Mouse (Mus musculus) frontal cortex, postnatal 36 days (tissue): Measurements from ENCODE around the gene Igf2bp1.

Source experiments
- DNase-seq, 2 experiments: peaks; one replicate each; pipeline ENCODE4 v3.0.0; 2022; ENCODE audit warnings: low spot score in 2 of 2

Gene Igf2bp1

GRCm38 (mm10) chr11:96007516-96008235 is 1.9 kb upstream of the Igf2bp1 start:
- no peak for DNase-seq

- DNase-seq: no peak
Observed at GRCm38 (mm10) chr11:96006852-96007515, 1.2 kb upstream of the Igf2bp1 start.

- DNase-seq: no peak
Observed at GRCm38 (mm10) chr11:96006367-96006851, 669 bp upstream of the Igf2bp1 start.

GRCm38 (mm10) chr11:96004793-96005402 is 842 bp downstream of the Igf2bp1 start:
- no peak for DNase-seq

GRCm38 (mm10) chr11:96003969-96004792 is 1.6 kb downstream of the Igf2bp1 start:
- DNase-seq: no peak

- DNase-seq: no peak
Observed at GRCm38 (mm10) chr11:96003100-96003900, 2.4 kb downstream of the Igf2bp1 start.

GRCm38 (mm10) chr11:95994151-95994550 is 11.6 kb downstream of the Igf2bp1 start:
- no peak for DNase-seq

- DNase-seq: no peak
Observed at GRCm38 (mm10) chr11:95990886-95991708, 14.6 kb downstream of the Igf2bp1 start.

GRCm38 (mm10) chr11:95990431-95990830 is 15.3 kb downstream of the Igf2bp1 start:
- DNase-seq: no peak

- no peak for DNase-seq
Observed at GRCm38 (mm10) chr11:95989864-95990263, 15.9 kb downstream of the Igf2bp1 start.

GRCm38 (mm10) chr11:95988533-95988932 is 17.2 kb downstream of the Igf2bp1 start:
- DNase-seq: no peak

- no peak for DNase-seq
Observed at GRCm38 (mm10) chr11:95987854-95988447, 17.8 kb downstream of the Igf2bp1 start.

GRCm38 (mm10) chr11:95982475-95982874 is 23.3 kb downstream of the Igf2bp1 start:
- DNase-seq: no peak

GRCm38 (mm10) chr11:95981804-95982203 is 23.9 kb downstream of the Igf2bp1 start:
- DNase-seq: no peak

GRCm38 (mm10) chr11:95980762-95981418 is 24.9 kb downstream of the Igf2bp1 start:
- no peak for DNase-seq

- DNase-seq: no peak
Observed at GRCm38 (mm10) chr11:95978487-95978886, 27.3 kb downstream of the Igf2bp1 start.

- no peak for DNase-seq
Observed at GRCm38 (mm10) chr11:95976290-95976689, 29.4 kb downstream of the Igf2bp1 start.

- DNase-seq: no peak
Observed at GRCm38 (mm10) chr11:95975694-95976093, 30.0 kb downstream of the Igf2bp1 start.

GRCm38 (mm10) chr11:95973187-95973586 is 32.6 kb downstream of the Igf2bp1 start:
- no peak for DNase-seq
